Mouse (Mus musculus) neural tube, embryonic 15.5 days (tissue): ENCODE data around the gene Rbm10. TPM values are rescaled to one million over a fixed set of nuclear protein-coding genes. Genes with fewer than 3 reads are reported as not detected.
A peak's percentile ranks its signal among the peaks of the same experiment; 100 is the strongest.

Experiments used
- ATAC-seq: fragments of 200-750 bp; cut with Nextera tagmentation; 2 replicates; pipeline ENCODE4 v1.8.0; 2017; ENCODE audit warnings: mild to moderate bottlenecking, moderate TSS enrichment, moderate library complexity; ENCODE audit not compliant: low FRiP score
- H3K27ac ChIP-seq: fragments of 300-500 bp; sonication (generic); replicated peaks from 2 replicates; pipeline ENCODE4 v1.5.1; 2015; ENCODE audit warnings: mild to moderate bottlenecking, inconsistent platforms
- H3K27me3 ChIP-seq: fragments of 300-500 bp; sonication (generic); replicated peaks from 2 replicates; pipeline ENCODE4 v1.6.1; 2015; ENCODE audit warnings: inconsistent platforms
- H3K36me3 ChIP-seq: fragments of 300-500 bp; sonication (generic); 2 replicates; pipeline ENCODE4 v1.6.1; 2015; ENCODE audit warnings: inconsistent platforms
- H3K4me1 ChIP-seq: fragments of 300-500 bp; sonication (generic); 2 replicates; pipeline ENCODE4 v1.6.1; 2015; ENCODE audit warnings: inconsistent platforms
- H3K4me2 ChIP-seq: fragments of 300-500 bp; sonication (generic); 2 replicates; pipeline ENCODE4 v1.6.1; 2015; ENCODE audit warnings: inconsistent platforms, mild to moderate bottlenecking, moderate library complexity
- H3K4me3 ChIP-seq: fragments of 300-500 bp; sonication (generic); replicated peaks from 2 replicates; pipeline ENCODE4 v1.5.1; 2015; ENCODE audit warnings: mild to moderate bottlenecking, inconsistent platforms
- H3K9ac ChIP-seq: fragments of 300-500 bp; sonication (generic); replicated peaks from 2 replicates; pipeline ENCODE4 v1.6.1; 2015; ENCODE audit warnings: mild to moderate bottlenecking, inconsistent platforms
- H3K9me3 ChIP-seq: fragments of 300-500 bp; sonication (generic); replicated peaks from 2 replicates; pipeline ENCODE4 v1.6.1; 2016; ENCODE audit warnings: inconsistent platforms
- WGBS: fragments of 180-500 bp; shearing (Covaris S2); methylation state at CpG from one replicate; pipeline ENCODE4 v1.1.7; 2015; ENCODE audit warnings: mixed read lengths; 5-methylcytosine and 5-hydroxymethylcytosine counted together
- polyA plus RNA-seq: library from polyadenylated mRNA; unstranded; fragments of >200 nt; fragmentation: Nextera tagmentation; extraction: Ambion mirVana; gene quantifications from 2 replicates; pipeline ENCODE4 v1.2.1, GENCODE M21; 2015

Rbm10 gene
- polyA plus RNA-seq = 47.2 and 52.2 TPM in 2 replicates

DNA sequence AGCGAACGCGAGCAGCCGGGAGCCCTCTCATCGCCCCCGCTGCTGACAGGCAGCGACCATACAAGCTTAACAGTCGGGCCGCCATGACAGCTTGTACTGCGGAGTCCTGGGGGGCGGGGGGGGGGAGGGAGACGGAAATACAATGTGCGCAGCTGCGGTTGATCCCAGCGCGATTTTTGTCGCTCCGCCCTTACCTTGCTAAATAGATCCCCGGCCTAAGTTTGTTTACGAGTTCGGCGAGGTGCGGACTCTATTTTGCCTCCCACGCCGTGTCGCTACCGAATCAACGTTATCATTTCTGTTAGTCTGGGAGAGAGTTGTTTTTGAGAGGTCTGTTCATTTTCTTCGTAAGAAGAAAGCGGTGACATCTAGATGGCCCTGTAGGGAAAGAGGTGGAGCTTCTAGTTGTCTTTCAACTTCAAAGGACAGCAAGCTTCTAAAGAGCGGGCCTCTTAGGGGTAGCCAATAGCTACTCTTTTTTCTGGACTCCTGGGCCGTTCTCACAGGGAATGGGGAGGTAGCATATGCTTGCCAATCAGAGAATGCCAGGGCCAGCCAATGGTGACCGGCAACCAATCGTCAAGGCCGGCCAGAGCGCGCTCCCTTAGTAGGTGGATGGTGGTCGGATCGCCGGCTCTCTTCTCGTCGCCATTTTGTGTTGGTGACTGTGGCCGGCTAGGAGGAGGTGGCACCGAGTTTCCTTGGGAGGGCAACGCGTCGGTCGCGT lies at the start of gene Rbm10, which contains the start of gene Ndufb11:
Gene Rbm10 (plus strand): TSS at position 328 of the 727 bp plus-strand sequence.
Gene Ndufb11 (minus strand): TSS at position 444 of the 727 bp plus-strand sequence.
- Histone ChIP-seq H3K9me3 (no peaks in the 10 kb centered on the region), H3K36me3 (0 out of 2 replicates have a peak, but pooled peaks cover 3% of the 10 kb centered on the region), H3K4me3 (peak within 1 kb of the TSS; percentile 57), H3K27me3 (no peaks in the 10 kb centered on the region), H3K4me2 (peak within 1 kb of the TSS; percentile 56), H3K9ac (peak within 1 kb of the TSS; percentile 60), H3K27ac (peak within 1 kb of the TSS; percentile 91), H3K4me1 (peaks cover 20% of the 10 kb centered on the region)
- peak; percentile 96 for ATAC-seq
- WGBS = 14% methylated on average over 48 of the region's 49 CpGs

- H3K9me3 ChIP-seq = no peaks in the 10 kb centered on the region
- no peaks in the 10 kb centered on the region for H3K4me1 ChIP-seq
- no peak overlapping the region for H3K4me3 ChIP-seq
- 51% methylated on average over 2 of the region's 2 CpGs for whole genome bisulfite sequencing
- no peaks in the 10 kb centered on the region for H3K27me3 ChIP-seq
- H3K27ac ChIP-seq = no peak overlapping the region
- ATAC-seq = no peak
- H3K9ac ChIP-seq = no peak overlapping the region
- no peak overlapping the region for H3K4me2 ChIP-seq
- no peaks in the 10 kb centered on the region for H3K36me3 ChIP-seq
Observed at GRCm38 (mm10) chrX:20571024-20571423, 46.3 kb upstream of the Rbm10 start.

- Histone ChIP-seq H3K9me3 (no peaks in the 10 kb centered on the region), H3K4me2 (no peak overlapping the region), H3K27ac (no peak overlapping the region), H3K4me1 (no peaks in the 10 kb centered on the region), H3K36me3 (no peaks in the 10 kb centered on the region), H3K9ac (no peak overlapping the region), H3K4me3 (no peak overlapping the region), H3K27me3 (no peaks in the 10 kb centered on the region)
- WGBS = 78% methylated on average over 9 of the region's 9 CpGs
- no peak for ATAC-seq
Observed at GRCm38 (mm10) chrX:20572683-20573082, 44.6 kb upstream of the Rbm10 start.

- Histone ChIP-seq H3K4me1 (no peaks in the 10 kb centered on the region), H3K27me3 (no peaks in the 10 kb centered on the region), H3K9ac (no peak overlapping the region), H3K4me3 (no peak overlapping the region), H3K27ac (no peak overlapping the region), H3K9me3 (no peaks in the 10 kb centered on the region), H3K36me3 (no peaks in the 10 kb centered on the region), H3K4me2 (no peak overlapping the region)
- no peak for ATAC-seq
- WGBS = 85% methylated on average over 4 of the region's 4 CpGs
Observed at GRCm38 (mm10) chrX:20573927-20574326, 43.4 kb upstream of the Rbm10 start.

DNA sequence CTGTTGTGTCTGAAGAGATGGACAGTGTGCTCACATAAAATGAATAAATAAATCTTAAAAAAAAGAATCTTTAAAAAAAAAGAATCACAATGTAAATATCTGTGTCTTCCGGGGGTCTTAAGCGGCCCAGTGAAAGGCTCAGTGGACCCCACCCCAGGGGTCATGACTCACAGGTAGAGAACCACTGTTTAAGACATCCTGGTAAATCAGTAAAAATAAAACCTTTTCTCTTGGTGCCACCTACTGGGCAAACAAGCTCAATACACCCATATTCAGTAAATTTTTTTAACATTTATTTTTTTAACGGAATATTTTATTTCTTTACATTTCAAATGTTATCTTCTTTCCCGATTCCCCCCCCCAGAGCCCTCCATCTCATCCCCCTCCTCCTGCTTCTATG lies 29.3 kb upstream of the Rbm10 start:
- Histone ChIP-seq H3K27me3 (no peaks in the 10 kb centered on the region), H3K36me3 (no peaks in the 10 kb centered on the region), H3K4me1 (no peaks in the 10 kb centered on the region), H3K4me2 (no peak overlapping the region), H3K9ac (no peak overlapping the region), H3K9me3 (no peaks in the 10 kb centered on the region), H3K4me3 (no peak overlapping the region), H3K27ac (no peak overlapping the region)
- WGBS = 24% methylated on average over 4 of the region's 4 CpGs
- ATAC-seq = no peak

GRCm38 (mm10) chrX:20608500-20608899 lies 8.8 kb upstream of the Rbm10 start:
- ATAC-seq = no peak
- H3K27ac ChIP-seq = no peak overlapping the region
- no peaks in the 10 kb centered on the region for H3K9me3 ChIP-seq
- no peaks in the 10 kb centered on the region for H3K27me3 ChIP-seq
- WGBS = 88% methylated on average over 4 of the region's 4 CpGs
- H3K9ac ChIP-seq = no peak overlapping the region
- H3K4me3 ChIP-seq = no peak overlapping the region
- H3K36me3 ChIP-seq = no peaks in the 10 kb centered on the region
- H3K4me2 ChIP-seq = no peak overlapping the region
- no peaks in the 10 kb centered on the region for H3K4me1 ChIP-seq

GRCm38 (mm10) chrX:20616861-20617175 lies 485 bp upstream of the Rbm10 start:
- peak overlapping the region; percentile 91 for H3K27ac ChIP-seq
- no peaks in the 10 kb centered on the region for H3K9me3 ChIP-seq
- H3K9ac ChIP-seq = peak overlapping the region; percentile 56
- peak overlapping the region; percentile 57 for H3K4me3 ChIP-seq
- peak; percentile 58 for ATAC-seq
- H3K4me2 ChIP-seq = peak overlapping the region; percentile 56
- 22% methylated on average over 17 of the region's 17 CpGs for WGBS
- 0 out of 2 replicates have a peak, but pooled peaks cover 2% of the 10 kb centered on the region for H3K36me3 ChIP-seq
- peaks cover 20% of the 10 kb centered on the region for H3K4me1 ChIP-seq
- H3K27me3 ChIP-seq = no peaks in the 10 kb centered on the region

DNA sequence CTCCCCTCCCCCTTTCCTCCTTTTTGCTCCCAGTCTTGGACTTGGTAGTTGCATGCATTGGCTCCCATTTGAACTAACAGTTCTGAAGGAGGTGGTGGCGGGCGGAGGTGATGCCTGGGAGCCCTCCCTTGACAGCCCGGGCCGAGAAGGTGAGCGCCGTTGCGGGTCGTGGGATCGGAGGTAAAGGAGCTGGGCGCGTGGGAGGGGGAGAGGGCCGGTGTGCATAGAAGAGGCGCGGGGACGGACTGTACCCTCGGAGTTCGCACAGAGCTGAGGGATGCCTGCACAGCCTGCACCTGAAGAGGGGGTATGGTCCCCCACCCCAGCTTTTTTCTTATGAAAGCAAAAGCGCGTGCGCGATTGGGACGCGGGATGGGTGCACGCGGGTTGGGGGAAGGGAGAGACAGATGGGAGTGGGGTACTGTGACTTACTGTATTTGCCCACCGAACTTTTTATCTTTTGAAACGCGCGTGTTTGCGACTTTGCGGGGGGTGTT lies 648 bp downstream of the Rbm10 start:
- Histone ChIP-seq H3K27ac (peak overlapping the region; percentile 91), H3K4me2 (peak overlapping the region; percentile 56), H3K36me3 (0 out of 2 replicates have a peak, but pooled peaks cover 5% of the 10 kb centered on the region), H3K9me3 (no peaks in the 10 kb centered on the region), H3K27me3 (no peaks in the 10 kb centered on the region), H3K4me3 (peak overlapping the region; percentile 57), H3K9ac (peak overlapping the region; percentile 60), H3K4me1 (peaks cover 20% of the 10 kb centered on the region)
- peak; percentile 67 for ATAC-seq
- WGBS = 26% methylated on average over 31 of the region's 31 CpGs

GRCm38 (mm10) chrX:20638141-20638540 lies 20.8 kb downstream of the Rbm10 start:
- no peak for ATAC-seq
- Histone ChIP-seq H3K27ac (no peak overlapping the region), H3K4me2 (no peak overlapping the region), H3K4me3 (no peak overlapping the region), H3K9me3 (no peaks in the 10 kb centered on the region), H3K27me3 (no peaks in the 10 kb centered on the region), H3K4me1 (no peaks in the 10 kb centered on the region), H3K9ac (no peak overlapping the region), H3K36me3 (peaks cover 36% of the 10 kb centered on the region)
- 95% methylated on average over 2 of the region's 2 CpGs for WGBS

DNA sequence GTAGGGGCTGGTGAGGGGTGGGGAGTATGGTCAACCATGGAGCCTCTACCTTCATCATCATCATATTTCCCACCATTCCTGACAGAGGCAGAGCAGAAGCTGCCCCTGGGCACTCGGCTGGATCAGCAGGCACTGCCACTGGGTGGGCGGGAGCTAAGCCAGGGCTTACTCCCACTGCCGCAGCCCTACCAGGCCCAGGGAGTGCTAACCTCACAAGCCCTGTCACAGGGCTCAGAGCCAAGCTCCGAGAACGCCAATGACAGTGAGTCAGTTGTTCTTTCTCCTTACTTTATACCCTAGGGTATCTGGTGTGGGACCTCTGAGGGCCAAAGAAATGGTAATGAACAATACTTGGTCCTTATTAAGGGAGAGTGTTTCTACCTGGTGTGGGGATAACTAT lies 27.5 kb downstream of the Rbm10 start:
- Histone ChIP-seq H3K4me2 (no peak overlapping the region), H3K4me3 (no peak overlapping the region), H3K36me3 (peaks cover 50% of the 10 kb centered on the region), H3K9ac (no peak overlapping the region), H3K4me1 (no peaks in the 10 kb centered on the region), H3K27ac (no peak overlapping the region), H3K27me3 (no peaks in the 10 kb centered on the region), H3K9me3 (no peaks in the 10 kb centered on the region)
- ATAC-seq = no peak; the same call in 1 of the 2 replicates
- 91% methylated on average over 5 of the region's 5 CpGs for WGBS

DNA sequence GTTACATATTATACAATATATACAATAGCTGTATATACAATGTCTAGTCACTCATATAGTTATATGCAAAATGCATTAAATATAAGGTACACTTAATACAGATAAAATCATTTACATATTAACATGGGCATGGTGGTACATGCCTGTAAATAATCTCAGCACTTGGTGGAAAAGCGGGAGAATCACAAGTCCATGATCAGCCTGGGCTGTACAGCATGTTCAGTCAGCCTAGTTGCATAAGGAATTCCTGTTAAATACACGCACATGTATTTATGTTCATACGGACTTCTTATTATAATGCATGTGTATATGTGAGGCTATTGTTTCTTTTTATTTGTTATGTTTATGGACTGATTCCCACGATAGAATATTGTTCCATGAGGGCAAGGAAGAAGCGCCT lies 40.3 kb downstream of the Rbm10 start:
- no peaks in the 10 kb centered on the region for H3K36me3 ChIP-seq
- peak overlapping the region; percentile 77 for H3K4me2 ChIP-seq
- H3K27me3 ChIP-seq = no peaks in the 10 kb centered on the region
- no peak for ATAC-seq
- H3K4me1 ChIP-seq = 0 out of 2 replicates have a peak, but pooled peaks cover 3% of the 10 kb centered on the region
- 29% methylated on average over 5 of the region's 5 CpGs for WGBS
- H3K4me3 ChIP-seq = peak overlapping the region; percentile 49
- H3K9me3 ChIP-seq = no peaks in the 10 kb centered on the region
- no peak overlapping the region for H3K27ac ChIP-seq
- no peak overlapping the region for H3K9ac ChIP-seq

DNA sequence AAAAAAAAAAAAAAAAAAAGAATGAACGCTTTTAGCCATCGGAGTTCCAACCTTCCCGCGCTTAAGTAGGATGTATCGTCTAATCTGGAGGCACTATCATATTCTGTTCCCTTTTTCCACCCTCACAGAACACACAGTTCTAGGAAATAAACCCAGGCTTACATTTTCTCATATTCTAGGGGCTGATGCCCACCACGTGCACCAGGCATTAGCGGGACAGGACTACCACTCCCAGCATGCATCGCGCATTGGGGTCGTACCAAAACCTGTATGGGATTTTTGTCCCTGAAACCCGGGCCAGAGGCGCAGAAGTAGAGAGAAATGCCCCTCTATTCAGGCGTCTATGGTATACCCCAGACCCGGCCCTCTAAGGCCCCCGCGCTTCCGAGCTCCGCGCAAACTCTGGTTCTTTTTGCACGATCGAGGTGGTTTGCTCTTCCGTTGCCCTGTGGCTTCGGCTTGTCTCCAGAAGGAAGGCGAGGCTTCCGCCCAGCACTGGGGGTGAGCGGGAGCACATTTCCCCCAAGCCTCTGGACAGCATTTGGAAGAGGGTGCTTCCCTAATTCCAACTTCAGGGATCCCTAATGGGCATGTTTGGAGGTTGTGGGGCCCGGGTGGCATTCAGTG lies 40.8 kb downstream of the Rbm10 start, which contains the start of gene Uba1:
Gene Uba1 (plus strand): TSS at position 301 of the 627 bp plus-strand sequence.
- H3K9ac ChIP-seq = peak within 1 kb of the TSS; percentile 51
- H3K4me3 ChIP-seq = peak within 1 kb of the TSS; percentile 49
- H3K27ac ChIP-seq = peak within 1 kb of the TSS; percentile 54; the same call in 1 of the 2 replicates
- H3K36me3 ChIP-seq = no peaks in the 10 kb centered on the region
- H3K9me3 ChIP-seq = no peaks in the 10 kb centered on the region
- no peaks in the 10 kb centered on the region for H3K27me3 ChIP-seq
- ATAC-seq = peak; percentile 86
- H3K4me1 ChIP-seq = 0 out of 2 replicates have a peak, but pooled peaks cover 3% of the 10 kb centered on the region
- 24% methylated on average over 27 of the region's 27 CpGs for WGBS
- H3K4me2 ChIP-seq = peak within 1 kb of the TSS; percentile 77
